Mouse (Mus musculus) midbrain, embryonic 16.5 days (tissue): ENCODE measurements around the gene Cntf. TPM values are rescaled to one million over a fixed set of nuclear protein-coding genes. Genes with fewer than 3 reads are reported as not detected.

Experiments
- ATAC-seq: fragments of 200-750 bp; cut with Nextera tagmentation; 2 replicates; pipeline ENCODE4 v1.8.0; 2017; ENCODE audit warnings: moderate TSS enrichment
- H3K27ac ChIP-seq: fragments of 300-500 bp; sonication (generic); 2 replicates; pipeline ENCODE4 v1.5.1; 2014; ENCODE audit warnings: mild to moderate bottlenecking, low read length, mixed read lengths
- H3K27me3 ChIP-seq: fragments of 300-500 bp; sonication (generic); 2 replicates; pipeline ENCODE4 v1.6.1; 2014; ENCODE audit warnings: low read depth, low read length, mixed read lengths; ENCODE audit not compliant: control insufficient read depth, insufficient read depth
- H3K36me3 ChIP-seq: fragments of 300-500 bp; sonication (generic); 2 replicates; pipeline ENCODE4 v1.6.1; 2014; ENCODE audit warnings: mild to moderate bottlenecking, low read length, moderate library complexity, mixed read lengths; ENCODE audit not compliant: control insufficient read depth, insufficient read depth
- H3K4me1 ChIP-seq: fragments of 300-500 bp; sonication (generic); 2 replicates; pipeline ENCODE4 v1.6.1; 2014; ENCODE audit warnings: mild to moderate bottlenecking, low read length, mixed read lengths; ENCODE audit not compliant: control insufficient read depth, insufficient read depth
- H3K4me2 ChIP-seq: fragments of 300-500 bp; sonication (generic); 2 replicates; pipeline ENCODE4 v1.6.1; 2014; ENCODE audit warnings: mild to moderate bottlenecking, low read length, mixed read lengths
- H3K4me3 ChIP-seq: fragments of 300-500 bp; sonication (generic); 2 replicates; pipeline ENCODE4 v1.5.1; 2014; ENCODE audit warnings: low read depth, mild to moderate bottlenecking, low read length, moderate library complexity, mixed read lengths
- H3K9ac ChIP-seq: fragments of 300-500 bp; sonication (generic); 2 replicates; pipeline ENCODE4 v1.6.1; 2014; ENCODE audit warnings: low read depth, low read length, mixed read lengths
- H3K9me3 ChIP-seq: fragments of 300-500 bp; sonication (generic); replicated peaks from 2 replicates; pipeline ENCODE4 v1.6.1; 2014; ENCODE audit warnings: mild to moderate bottlenecking, low read length, mixed read lengths; ENCODE audit not compliant: control insufficient read depth, poor library complexity, severe bottlenecking
- WGBS: fragments of 180-500 bp; shearing (Covaris S2); extraction: QIAGEN DNeasy Blood & Tissue Kit; methylation state at CpG from one replicate; pipeline ENCODE4 v1.1.7; 2014; 5-methylcytosine and 5-hydroxymethylcytosine counted together
- polyA plus RNA-seq: library from polyadenylated mRNA; unstranded; fragments of >200 nt; fragmentation: Nextera tagmentation; extraction: Ambion mirVana; gene quantifications from 2 replicates; pipeline ENCODE4 v1.2.1, GENCODE M21; 2015

Cntf gene
- polyA plus RNA-seq, 1 experiment from 2014 or later: 1.4 TPM

GRCm38 (mm10) chr19:12787721-12788120 is 22.3 kb upstream of the Cntf start:
- H3K4me3 ChIP-seq: no peak overlapping the region
- H3K9ac ChIP-seq: no peak overlapping the region
- H3K4me1 ChIP-seq: peaks cover 7% of the 10 kb centered on the region; the same call in 1 of the 2 replicates
- H3K9me3 ChIP-seq: no peaks in the 10 kb centered on the region
- ATAC-seq: no peak
- no peak overlapping the region for H3K27ac ChIP-seq
- WGBS: 77% methylated on average over 4 of the region's 4 CpGs
- no peak overlapping the region for H3K4me2 ChIP-seq
- no peaks in the 10 kb centered on the region for H3K36me3 ChIP-seq
- H3K27me3 ChIP-seq: no peaks in the 10 kb centered on the region

GRCm38 (mm10) chr19:12786803-12787395 is 21.5 kb upstream of the Cntf start:
- no peak overlapping the region for H3K4me3 ChIP-seq
- H3K36me3 ChIP-seq: no peaks in the 10 kb centered on the region
- no peak for ATAC-seq
- WGBS: 91% methylated on average over 2 of the region's 2 CpGs
- peaks cover 7% of the 10 kb centered on the region; the same call in 1 of the 2 replicates for H3K4me1 ChIP-seq
- H3K27ac ChIP-seq: no peak overlapping the region
- H3K9me3 ChIP-seq: no peaks in the 10 kb centered on the region
- H3K27me3 ChIP-seq: no peaks in the 10 kb centered on the region
- H3K4me2 ChIP-seq: no peak overlapping the region
- H3K9ac ChIP-seq: no peak overlapping the region

- Histone ChIP-seq H3K4me3 (no peak overlapping the region), H3K4me2 (no peak overlapping the region), H3K4me1 (no peaks in the 10 kb centered on the region), H3K9me3 (no peaks in the 10 kb centered on the region), H3K27ac (no peak overlapping the region), H3K36me3 (peaks cover 12% of the 10 kb centered on the region), H3K27me3 (no peaks in the 10 kb centered on the region), H3K9ac (no peak overlapping the region)
- ATAC-seq: no peak
These were observed 15.0 kb upstream of the Cntf start for GRCm38 (mm10) chr19:12780437-12780836.

GRCm38 (mm10) chr19:12770888-12771287 is 5.5 kb upstream of the Cntf start:
- no peak for ATAC-seq
- no peak overlapping the region for H3K4me2 ChIP-seq
- H3K9ac ChIP-seq: no peak overlapping the region
- H3K27me3 ChIP-seq: no peaks in the 10 kb centered on the region
- WGBS: 85% methylated on average over 5 of the region's 5 CpGs
- peaks cover 14% of the 10 kb centered on the region; the same call in 1 of the 2 replicates for H3K36me3 ChIP-seq
- H3K9me3 ChIP-seq: no peaks in the 10 kb centered on the region
- H3K4me3 ChIP-seq: no peak overlapping the region
- H3K27ac ChIP-seq: no peak overlapping the region
- no peaks in the 10 kb centered on the region for H3K4me1 ChIP-seq

DNA sequence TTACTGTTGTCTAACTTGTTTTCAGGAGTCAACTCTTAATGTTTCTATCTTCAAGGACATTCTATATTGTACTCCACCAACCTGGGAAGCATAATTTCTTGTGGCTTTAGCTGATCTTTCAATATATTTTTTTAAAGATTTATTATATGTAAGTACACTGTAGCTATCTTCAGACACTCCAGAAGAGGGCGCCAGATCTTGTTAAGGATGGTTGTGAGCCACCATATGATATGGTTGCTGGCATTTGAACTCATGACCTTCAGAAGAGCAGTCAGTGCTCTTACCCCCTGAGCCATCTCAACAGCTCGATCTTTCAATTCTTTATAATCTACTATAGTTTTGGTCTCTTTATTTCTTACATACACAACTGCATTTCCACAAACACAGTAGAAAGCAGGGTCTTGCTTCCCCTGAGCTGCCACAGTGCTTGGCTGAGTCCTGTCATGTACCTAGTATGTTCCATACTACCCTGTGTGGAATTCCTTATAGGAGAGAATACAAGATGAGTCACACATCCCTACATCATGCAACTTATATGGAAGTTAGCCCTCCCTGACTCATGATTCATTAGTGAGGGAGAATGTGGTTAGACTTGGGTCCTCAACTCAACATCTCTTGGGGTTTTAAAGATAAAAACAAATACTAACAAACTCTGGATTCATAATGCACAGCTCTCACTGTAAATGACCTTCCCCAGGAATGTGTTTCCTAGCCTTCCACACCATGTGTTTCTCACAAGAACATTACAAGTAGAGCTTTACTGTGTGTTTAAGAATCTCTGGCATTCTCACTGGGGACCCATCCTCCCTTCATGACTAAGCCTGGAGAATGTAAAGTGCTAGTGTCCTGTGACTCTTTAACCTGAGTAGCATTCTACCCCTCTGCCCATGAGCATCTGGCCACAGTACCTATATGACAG is 3.0 kb downstream of the Cntf start:
- no peak overlapping the region for H3K9ac ChIP-seq
- H3K36me3 ChIP-seq: peaks cover 8% of the 10 kb centered on the region
- no peak overlapping the region for H3K4me2 ChIP-seq
- H3K4me1 ChIP-seq: no peaks in the 10 kb centered on the region
- H3K27ac ChIP-seq: no peak overlapping the region
- H3K27me3 ChIP-seq: no peaks in the 10 kb centered on the region
- no peak overlapping the region for H3K4me3 ChIP-seq
- no peaks in the 10 kb centered on the region for H3K9me3 ChIP-seq
- 54% methylated on average over 2 of the region's 2 CpGs for WGBS
- ATAC-seq: no peak

- H3K36me3 ChIP-seq: peaks cover 8% of the 10 kb centered on the region
- no peaks in the 10 kb centered on the region for H3K4me1 ChIP-seq
- no peak overlapping the region for H3K4me3 ChIP-seq
- peak overlapping the region; percentile 42; the same call in 1 of the 2 replicates for H3K27ac ChIP-seq
- no peaks in the 10 kb centered on the region for H3K27me3 ChIP-seq
- H3K9me3 ChIP-seq: no peaks in the 10 kb centered on the region
- H3K9ac ChIP-seq: no peak overlapping the region
- peak; percentile 65; the same call in 1 of the 2 replicates for ATAC-seq
- H3K4me2 ChIP-seq: no peak overlapping the region
- WGBS: 40% methylated on average over 2 of the region's 2 CpGs
These were observed 5.8 kb downstream of the Cntf start for GRCm38 (mm10) chr19:12759656-12760055.

GRCm38 (mm10) chr19:12758936-12759478 is 6.4 kb downstream of the Cntf start:
- Histone ChIP-seq H3K9ac (no peak overlapping the region), H3K4me3 (no peak overlapping the region), H3K4me1 (no peaks in the 10 kb centered on the region), H3K9me3 (no peaks in the 10 kb centered on the region), H3K36me3 (peaks cover 7% of the 10 kb centered on the region), H3K27ac (no peak overlapping the region), H3K27me3 (no peaks in the 10 kb centered on the region), H3K4me2 (no peak overlapping the region)
- 100% methylated on average over 1 of the region's 1 CpGs for WGBS
- ATAC-seq: no peak

- WGBS: 84% methylated on average over 3 of the region's 3 CpGs
- ATAC-seq: no peak
- no peak overlapping the region for H3K9ac ChIP-seq
- H3K36me3 ChIP-seq: no peaks in the 10 kb centered on the region
- H3K9me3 ChIP-seq: no peaks in the 10 kb centered on the region
- no peak overlapping the region for H3K4me3 ChIP-seq
- no peak overlapping the region for H3K27ac ChIP-seq
- H3K4me1 ChIP-seq: no peaks in the 10 kb centered on the region
- no peak overlapping the region for H3K4me2 ChIP-seq
- H3K27me3 ChIP-seq: no peaks in the 10 kb centered on the region
These were observed 9.1 kb downstream of the Cntf start for GRCm38 (mm10) chr19:12756286-12756685.

DNA sequence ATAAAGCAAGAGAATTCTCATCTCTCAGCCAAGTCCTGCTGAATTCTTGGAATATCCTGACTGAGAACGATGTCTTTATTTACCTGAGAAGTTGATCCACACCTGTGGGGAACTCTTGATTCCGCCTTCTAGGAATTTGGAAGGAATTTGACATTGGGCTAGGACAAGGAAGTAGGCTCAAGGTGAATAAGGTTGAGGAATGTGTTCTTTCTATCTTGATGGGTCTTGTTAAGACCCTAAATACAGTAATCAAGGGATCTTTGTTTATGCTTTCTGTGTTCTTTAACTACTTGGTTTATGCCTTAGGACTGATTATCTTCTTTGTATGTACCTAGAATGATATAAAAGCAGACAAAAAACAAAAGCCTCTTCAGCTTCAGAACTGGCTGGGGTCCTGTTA is 33.5 kb downstream of the Cntf start:
- no peaks in the 10 kb centered on the region for H3K36me3 ChIP-seq
- no peak overlapping the region for H3K27ac ChIP-seq
- no peaks in the 10 kb centered on the region for H3K9me3 ChIP-seq
- H3K27me3 ChIP-seq: no peaks in the 10 kb centered on the region
- ATAC-seq: no peak
- H3K4me3 ChIP-seq: no peak overlapping the region
- 90% methylated on average over 2 of the region's 2 CpGs for WGBS
- no peak overlapping the region for H3K4me2 ChIP-seq
- H3K4me1 ChIP-seq: no peaks in the 10 kb centered on the region
- H3K9ac ChIP-seq: no peak overlapping the region
